Mouse (Mus musculus) liver, embryonic 13.5 days (tissue): Measurements from ENCODE around the gene Trex1. TPM values are rescaled to one million over a fixed set of nuclear protein-coding genes. Genes with fewer than 3 reads are reported as not detected.

Experiments
- ATAC-seq: fragments of 200-750 bp; cut with Nextera tagmentation; 2 replicates; pipeline ENCODE4 v1.8.0; 2017; ENCODE audit warnings: low read depth, mild to moderate bottlenecking, moderate number of reproducible peaks, moderate library complexity
- DNase-seq: peaks from one replicate; pipeline ENCODE4 v3.0.0; 2022
- H3K27ac ChIP-seq: fragments of 300-500 bp; sonication (generic); 2 replicates; pipeline ENCODE4 v1.5.1; 2015; ENCODE audit warnings: moderate library complexity, mild to moderate bottlenecking, inconsistent platforms
- H3K27me3 ChIP-seq: fragments of 300-500 bp; sonication (generic); 2 replicates; pipeline ENCODE4 v1.6.1; 2015; ENCODE audit warnings: mild to moderate bottlenecking, inconsistent platforms
- H3K36me3 ChIP-seq: fragments of 300-500 bp; sonication (generic); 2 replicates; pipeline ENCODE4 v1.6.1; 2015; ENCODE audit warnings: mild to moderate bottlenecking, inconsistent platforms
- H3K4me1 ChIP-seq: fragments of 300-500 bp; sonication (generic); replicated peaks from 2 replicates; pipeline ENCODE4 v1.6.1; 2015; ENCODE audit warnings: inconsistent platforms
- H3K4me2 ChIP-seq: fragments of 300-500 bp; sonication (generic); 2 replicates; pipeline ENCODE4 v1.6.1; 2015; ENCODE audit warnings: inconsistent platforms, mild to moderate bottlenecking, moderate library complexity
- H3K4me3 ChIP-seq: fragments of 300-500 bp; sonication (generic); replicated peaks from 2 replicates; pipeline ENCODE4 v1.5.1; 2015; ENCODE audit warnings: mild to moderate bottlenecking, inconsistent platforms
- H3K9ac ChIP-seq: fragments of 300-500 bp; sonication (generic); 2 replicates; pipeline ENCODE4 v1.6.1; 2015; ENCODE audit warnings: mild to moderate bottlenecking, inconsistent platforms
- H3K9me3 ChIP-seq: fragments of 300-500 bp; sonication (generic); replicated peaks from 2 replicates; pipeline ENCODE4 v1.6.1; 2016; ENCODE audit warnings: inconsistent platforms
- WGBS: fragments of 180-500 bp; shearing (Covaris S2); methylation state at CpG from one replicate; pipeline ENCODE4 v1.1.7; 2015; ENCODE audit not compliant: insufficient replicate concordance; 5-methylcytosine and 5-hydroxymethylcytosine counted together
- polyA plus RNA-seq: library from polyadenylated mRNA; unstranded; fragments of >200 nt; fragmentation: Nextera tagmentation; extraction: Ambion mirVana; gene quantifications from 2 replicates; pipeline ENCODE4 v1.2.1, GENCODE M21; 2015

Trex1 gene
- polyA plus RNA-seq, 1 experiment from 2014 or later, result 8.9 TPM

DNA sequence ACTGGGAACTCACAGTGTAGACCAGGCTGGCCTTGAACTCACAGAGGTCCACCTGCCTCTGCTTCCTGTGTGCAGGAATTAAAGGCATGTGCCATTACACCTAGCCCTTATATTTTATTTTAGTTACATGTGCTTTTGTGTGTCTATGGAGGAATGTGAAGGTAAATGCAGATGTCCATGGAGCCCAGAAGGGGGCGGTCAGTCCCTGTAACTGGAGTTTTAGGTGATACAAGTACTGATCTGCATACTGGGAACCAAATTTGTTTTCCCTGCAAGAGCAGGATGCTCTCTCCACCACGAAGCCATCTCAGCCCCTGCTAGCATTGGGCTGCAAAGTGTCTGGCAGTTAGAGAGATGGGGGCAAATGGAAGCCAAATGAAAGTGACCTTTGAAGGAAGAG is 25.4 kb upstream of the Trex1 start:
- ATAC-seq (no peak), DNase-seq (no peak)
- Histone ChIP-seq H3K9me3 (no peaks in the 10 kb centered on the region), H3K4me3 (no peak overlapping the region), H3K27me3 (no peaks in the 10 kb centered on the region), H3K4me2 (no peak overlapping the region), H3K36me3 (peaks cover 19% of the 10 kb centered on the region), H3K27ac (no peak overlapping the region), H3K9ac (no peak overlapping the region), H3K4me1 (peaks cover 40% of the 10 kb centered on the region)
- 24% methylated on average over 2 of the region's 2 CpGs for WGBS

DNA sequence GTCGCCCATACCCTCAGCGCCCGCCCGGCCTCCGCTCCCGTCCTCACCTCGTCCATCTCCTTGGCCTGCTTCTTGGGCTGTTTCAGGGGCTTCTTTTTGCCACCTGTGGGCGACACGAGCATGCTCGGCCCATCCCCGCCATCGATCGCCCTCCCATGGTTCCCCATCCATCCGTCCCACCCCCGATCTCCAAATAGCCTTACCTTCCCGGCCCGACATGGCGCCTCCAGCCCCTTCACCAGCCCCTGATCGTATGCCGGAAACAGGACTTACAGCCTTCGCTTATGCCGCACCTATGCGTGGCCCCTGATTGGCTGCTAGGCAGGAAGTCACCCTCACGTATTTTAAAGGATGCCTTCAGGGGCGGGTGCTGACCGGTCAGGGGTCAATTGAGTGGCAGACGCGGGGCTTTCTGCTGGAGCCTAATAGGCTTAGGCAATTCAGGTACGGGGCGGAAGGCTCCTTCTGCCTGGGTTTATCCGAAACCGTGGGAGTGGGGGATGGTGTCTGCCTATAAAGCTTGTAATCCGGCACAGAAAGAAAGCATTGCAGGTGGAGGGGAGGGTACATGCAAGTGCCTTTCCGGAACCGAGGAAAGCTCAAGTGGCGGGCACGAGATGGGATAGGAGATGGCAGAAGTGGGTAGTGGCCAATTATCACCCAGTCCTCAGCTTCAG is 22.7 kb upstream of the Trex1 start, which contains the start of the genes Ccdc51 and Tma7:
TSS of gene Ccdc51 (plus strand) at position 370 of the 677 bp plus-strand sequence.
TSS of gene Tma7 (minus strand) at position 464 of the 677 bp plus-strand sequence.
- peak; percentile 98 for ATAC-seq
- H3K4me1 ChIP-seq, result peaks cover 40% of the 10 kb centered on the region
- no peaks in the 10 kb centered on the region for H3K27me3 ChIP-seq
- peaks cover 29% of the 10 kb centered on the region for H3K36me3 ChIP-seq
- WGBS, result under 1% methylated on average over 37 of the region's 37 CpGs
- H3K4me2 ChIP-seq, result peak within 1 kb of the TSS; percentile 80
- H3K27ac ChIP-seq, result peak within 1 kb of the TSS; percentile 77
- H3K9ac ChIP-seq, result peak within 1 kb of the TSS; percentile 92
- peak; percentile 89 for DNase-seq
- H3K4me3 ChIP-seq, result peak within 1 kb of the TSS; percentile 88
- H3K9me3 ChIP-seq, result no peaks in the 10 kb centered on the region

DNA sequence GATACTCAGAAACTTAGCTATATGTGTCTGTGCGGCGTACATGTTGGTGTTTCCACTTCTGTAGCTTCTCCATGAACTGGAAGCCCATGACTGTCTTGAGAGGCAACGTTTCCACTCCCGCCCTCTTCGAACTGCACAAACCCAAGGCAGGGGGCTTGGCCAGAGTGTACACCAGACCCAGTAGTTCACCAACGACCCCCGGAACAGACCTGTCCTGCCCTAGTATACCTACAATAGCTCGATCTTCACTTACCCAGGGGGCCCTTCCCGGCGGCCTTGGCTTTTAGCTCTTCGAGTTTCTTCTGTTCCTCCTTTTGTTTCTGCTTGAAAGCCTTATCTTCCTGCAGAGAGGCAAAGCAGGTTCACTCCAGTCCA is 22.2 kb upstream of the Trex1 start:
- no peak for DNase-seq
- Histone ChIP-seq H3K4me2 (peak overlapping the region; percentile 80), H3K4me1 (peaks cover 40% of the 10 kb centered on the region), H3K36me3 (peaks cover 29% of the 10 kb centered on the region), H3K27ac (peak overlapping the region; percentile 77), H3K4me3 (peak overlapping the region; percentile 88), H3K9me3 (no peaks in the 10 kb centered on the region), H3K9ac (peak overlapping the region; percentile 92), H3K27me3 (no peaks in the 10 kb centered on the region)
- 2% methylated on average over 11 of the region's 11 CpGs for WGBS
- peak; percentile 15 for ATAC-seq

GRCm38 (mm10) chr9:109080516-109080915 is 21.0 kb upstream of the Trex1 start:
- no peaks in the 10 kb centered on the region for H3K9me3 ChIP-seq
- peaks cover 36% of the 10 kb centered on the region for H3K4me1 ChIP-seq
- DNase-seq (no peak), ATAC-seq (no peak)
- no peaks in the 10 kb centered on the region for H3K27me3 ChIP-seq
- H3K4me2 ChIP-seq, result peak overlapping the region; percentile 80
- 0 out of 2 replicates have a peak overlapping the region, but pooled peaks have one; percentile 92 for H3K9ac ChIP-seq
- H3K4me3 ChIP-seq, result peak overlapping the region; percentile 88
- no peak overlapping the region for H3K27ac ChIP-seq
- H3K36me3 ChIP-seq, result peaks cover 29% of the 10 kb centered on the region
- WGBS, result 86% methylated on average over 3 of the region's 3 CpGs

DNA sequence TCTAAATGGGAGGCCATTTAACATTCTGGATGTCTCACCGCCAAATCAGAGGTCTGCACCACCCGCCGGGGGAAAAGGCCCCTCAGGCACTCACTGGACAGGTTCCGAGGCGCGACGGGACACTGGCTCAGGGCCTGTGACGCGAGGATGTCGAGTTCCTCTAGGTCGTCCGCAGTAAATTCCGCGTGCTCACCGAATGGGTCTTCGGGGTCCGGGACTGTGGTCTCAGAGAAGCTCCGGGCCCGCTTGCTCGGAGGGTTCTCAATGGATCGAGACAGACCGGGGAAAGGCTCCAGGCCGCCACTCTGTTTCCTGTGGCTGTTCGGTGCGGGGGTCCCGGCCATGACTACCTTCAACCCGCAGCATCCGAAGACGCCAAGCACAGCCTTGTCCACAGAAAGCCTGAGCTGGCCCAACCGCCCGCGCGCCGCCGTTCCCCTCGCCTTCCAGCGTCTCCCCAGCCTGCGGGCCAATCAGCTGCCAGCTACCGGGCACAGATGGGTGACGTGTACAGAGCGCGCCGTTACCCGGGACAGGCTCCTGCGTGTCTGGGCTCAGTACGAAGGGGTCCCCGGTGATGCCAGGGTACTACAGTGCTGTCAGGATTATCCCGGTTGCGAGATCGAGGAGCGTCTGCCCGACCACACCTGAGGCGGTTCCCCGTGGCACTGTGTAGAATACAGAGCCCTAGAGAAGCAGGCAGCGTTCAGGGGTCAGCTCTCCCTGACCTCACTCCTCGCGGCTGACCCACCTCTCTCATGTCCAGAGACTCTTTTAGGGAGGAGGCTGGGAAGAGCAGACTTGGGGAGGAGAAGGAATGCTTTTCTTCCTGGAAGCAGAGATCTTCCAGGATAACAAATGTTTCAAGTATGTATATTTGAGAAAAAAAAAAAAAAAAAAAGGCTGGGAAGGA is 14.4 kb upstream of the Trex1 start, which contains the start of gene Atrip:
TSS of gene Atrip (minus strand) at position 464 of the 913 bp plus-strand sequence.
- peak within 1 kb of the TSS; percentile 91 for H3K9ac ChIP-seq
- peak; percentile 86 for DNase-seq
- H3K4me2 ChIP-seq, result peak within 1 kb of the TSS; percentile 83
- peaks cover 23% of the 10 kb centered on the region for H3K4me1 ChIP-seq
- under 1% methylated on average over 57 of the region's 57 CpGs for WGBS
- peaks cover 37% of the 10 kb centered on the region for H3K36me3 ChIP-seq
- no peaks in the 10 kb centered on the region for H3K27me3 ChIP-seq
- peak; percentile 97 for ATAC-seq
- peak within 1 kb of the TSS; percentile 81 for H3K4me3 ChIP-seq
- peak within 1 kb of the TSS; percentile 80 for H3K27ac ChIP-seq
- no peaks in the 10 kb centered on the region for H3K9me3 ChIP-seq

GRCm38 (mm10) chr9:109068095-109068735 is 8.7 kb upstream of the Trex1 start:
- Histone ChIP-seq H3K4me1 (peaks cover 10% of the 10 kb centered on the region), H3K9ac (no peak overlapping the region), H3K4me3 (no peak overlapping the region), H3K36me3 (peaks cover 82% of the 10 kb centered on the region), H3K27ac (no peak overlapping the region), H3K27me3 (no peaks in the 10 kb centered on the region), H3K9me3 (no peaks in the 10 kb centered on the region), H3K4me2 (no peak overlapping the region)
- no peak for DNase-seq
- ATAC-seq, result no peak
- 86% methylated on average over 3 of the region's 3 CpGs for WGBS

- Histone ChIP-seq H3K36me3 (peaks cover 74% of the 10 kb centered on the region), H3K27ac (no peak overlapping the region), H3K9ac (no peak overlapping the region), H3K4me2 (no peak overlapping the region), H3K4me1 (peaks cover 30% of the 10 kb centered on the region), H3K4me3 (no peak overlapping the region), H3K9me3 (no peaks in the 10 kb centered on the region), H3K27me3 (no peaks in the 10 kb centered on the region)
- DNase-seq (no peak), ATAC-seq (no peak)
- 72% methylated on average over 5 of the region's 5 CpGs for WGBS
Observed at GRCm38 (mm10) chr9:109060898-109061295, 1.4 kb upstream of the Trex1 start.

GRCm38 (mm10) chr9:109060184-109060897 is 807 bp upstream of the Trex1 start:
- ATAC-seq, result no peak
- WGBS, result 84% methylated on average over 16 of the region's 16 CpGs
- Histone ChIP-seq H3K27me3 (no peaks in the 10 kb centered on the region), H3K36me3 (peaks cover 69% of the 10 kb centered on the region), H3K4me3 (peak overlapping the region; percentile 60; the same call in 1 of the 2 replicates), H3K27ac (peak overlapping the region; percentile 89; the same call in 1 of the 2 replicates), H3K9ac (no peak overlapping the region), H3K4me2 (peak overlapping the region; percentile 85; the same call in 1 of the 2 replicates), H3K9me3 (no peaks in the 10 kb centered on the region), H3K4me1 (peaks cover 35% of the 10 kb centered on the region)
- no peak for DNase-seq

- Histone ChIP-seq H3K4me3 (peak overlapping the region; percentile 60), H3K9ac (peak overlapping the region; percentile 76), H3K4me1 (peaks cover 49% of the 10 kb centered on the region), H3K27me3 (no peaks in the 10 kb centered on the region), H3K4me2 (peak overlapping the region; percentile 85), H3K36me3 (peaks cover 47% of the 10 kb centered on the region), H3K9me3 (no peaks in the 10 kb centered on the region), H3K27ac (peak overlapping the region; percentile 89)
- WGBS, result 90% methylated on average over 19 of the region's 19 CpGs
- DNase-seq (no peak), ATAC-seq (no peak)
Observed at GRCm38 (mm10) chr9:109058006-109058765, 1.3 kb downstream of the Trex1 start.

- Histone ChIP-seq H3K9ac (peak overlapping the region; percentile 76; the same call in 1 of the 2 replicates), H3K4me1 (peaks cover 49% of the 10 kb centered on the region), H3K4me3 (no peak overlapping the region), H3K36me3 (peaks cover 41% of the 10 kb centered on the region), H3K27ac (peak overlapping the region; percentile 47; the same call in 1 of the 2 replicates), H3K27me3 (no peaks in the 10 kb centered on the region), H3K9me3 (no peaks in the 10 kb centered on the region), H3K4me2 (peak overlapping the region; percentile 85)
- 87% methylated on average over 5 of the region's 5 CpGs for WGBS
- ATAC-seq, result no peak
- no peak for DNase-seq
Observed at GRCm38 (mm10) chr9:109057543-109057942, 2.0 kb downstream of the Trex1 start.
